Mouse (Mus musculus): ENCODE measurements at regions not wholly inside any gene's neighbourhood (a gene's known extent, or its start where the extent isn't known, plus 50 kb on each side); places are given as distances from the start of the nearest gene placed in this dataset.

DNA sequence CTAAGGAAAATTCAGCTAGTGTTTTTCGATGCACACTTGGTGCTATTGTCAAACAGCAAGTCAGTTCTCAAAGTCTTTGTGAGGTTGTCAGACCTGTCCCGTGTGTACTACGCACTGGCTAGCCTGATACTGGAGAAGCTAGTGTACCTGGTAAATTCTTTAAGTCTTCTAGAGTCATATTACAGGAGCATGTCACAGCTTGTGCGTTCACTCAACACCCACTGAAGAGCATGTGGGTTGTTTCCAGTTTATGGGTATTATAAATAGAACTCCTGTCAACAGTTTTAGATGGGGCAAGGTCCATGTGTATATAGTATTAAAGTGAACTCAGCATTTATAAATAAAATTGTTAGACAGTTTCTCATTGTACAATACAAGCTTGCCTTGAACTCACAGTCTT, 50.9 kb upstream of the Cd2ap start:
- Histone ChIP-seq H3K9me3 (ENCODE audit: control insufficient read depth, low read length) (no peaks in the 10 kb centered on the region), H3K4me2 (ENCODE audit: low read depth, severe bottlenecking) (no peak overlapping the region), H3K27me3 (ENCODE audit: control insufficient read depth, insufficient read depth, low read length) (no peaks in the 10 kb centered on the region), H3K36me3 (ENCODE audit: control insufficient read depth, insufficient read depth, low read length) (no peaks in the 10 kb centered on the region), H3K9ac (ENCODE audit: low read length) (no peak overlapping the region), H3K27ac (replicated peaks; ENCODE audit: low read depth, low read length) (no peak overlapping the region), H3K4me1 (ENCODE audit: control insufficient read depth, insufficient read depth, low read length) (no peaks in the 10 kb centered on the region), H3K4me3 (ENCODE audit: low read depth, low read length) (no peak overlapping the region)
- ATAC-seq (ENCODE audit: insufficient number of reproducible peaks, low FRiP score, low TSS enrichment, low read depth) (peak; percentile 21; the same call in 1 of the 2 replicates), DNase-seq (ENCODE audit: low spot score) (no peak)
- 70% methylated on average over 4 of the region's 4 CpGs for WGBS
